Mouse (Mus musculus) spleen, adult 10 weeks (tissue): Measurements from ENCODE around the gene Jchain. TPM values are rescaled to one million over a fixed set of nuclear protein-coding genes. Genes with fewer than 3 reads are reported as not detected.

Experiments
- polyA plus RNA-seq: library from polyadenylated mRNA; stranded (reverse); fragments of 350-450 nt; fragmentation: Illumina TruSeq; extraction: RNeasy Lipid Tissue Mini Kit (QIAGEN cat#74804); gene quantifications from one replicate; pipeline ENCODE4 v1.2.3, GENCODE M21; 2015; ENCODE audit warnings: low replicate concordance; ENCODE audit not compliant: insufficient read depth

The Jchain gene
- polyA plus RNA-seq: 1,764 TPM

GRCm38 (mm10) chr5:88527657-88528056, at the start of gene Jchain:
Jchain (minus strand) TSS chr5:88527891.

GRCm38 (mm10) chr5:88564501-88565147, 36.9 kb upstream of the Jchain start, which contains the start of gene Rufy3:
Rufy3 (plus strand) TSS chr5:88565040.

GRCm38 (mm10) chr5:88554086-88554886, 26.6 kb upstream of the Jchain start, which contains the start of gene Utp3:
Utp3 (plus strand) TSS chr5:88554462.

GRCm38 (mm10) chr5:88487675-88488074, 40.0 kb downstream of the Jchain start, which contains the start of gene Enam:
Enam (plus strand) TSS chr5:88487975.

Other genes with a start within 250 kb of the Jchain start
- gene Prol1, start 210.6 kb downstream of the Jchain start, polyA plus RNA-seq: not detected
- not detected for gene Amtn, start 151.8 kb downstream of the Jchain start, polyA plus RNA-seq
- gene Ambn, start 71.9 kb downstream of the Jchain start, polyA plus RNA-seq: not detected
- not detected for gene Enam, start 39.9 kb downstream of the Jchain start, polyA plus RNA-seq
- 91.5 TPM for gene Utp3, start 26.6 kb upstream of the Jchain start, polyA plus RNA-seq
- 26.9 TPM for gene Rufy3, start 37.1 kb upstream of the Jchain start, polyA plus RNA-seq
- gene Grsf1, start 148.3 kb upstream of the Jchain start, polyA plus RNA-seq: 70.3 TPM
- gene Mob1b, start 193.0 kb upstream of the Jchain start, polyA plus RNA-seq: 24.9 TPM
- gene Dck, start 237.1 kb upstream of the Jchain start, polyA plus RNA-seq: 54.2 TPM